In genomic region chr15:61899809-61900208, GRCm38 (mm10) we compare ENCODE assay signal across 16 mouse cellular contexts.
"Had no signal": no experiment of that assay in that cellular context is flagged by ENCODE, and none has a peak within 500 bp of the region (broad histone marks: within the 10 kb centered on the region; RNA-seq: fewer than 3 reads in every experiment).

No protein-coding gene starts in this region.

- H3K4me3 ChIP-seq: neural tube, embryonic 13.5 days; neural tube, embryonic 15.5 days; stomach, embryonic 15.5 days had no signal

- H3K27ac ChIP-seq: neural tube, embryonic 13.5 days; neural tube, embryonic 15.5 days; stomach, embryonic 15.5 days; stomach, postnatal 0 days had no signal

- DNase-seq: retina, postnatal 1 day; right cerebral cortex, adult 18-20 months; right cerebral cortex, postnatal 14 days; right cerebral cortex, postnatal 25 days; right cerebral cortex, postnatal 4 days; spleen, adult 18-20 months; thymus, adult 18-20 months; thymus, adult 2 months; thymus, postnatal 14 days; thymus, postnatal 25 days; thymus, postnatal 36 days; thymus, postnatal 4 days had no signal

- H3K4me1 ChIP-seq: neural tube, embryonic 13.5 days; neural tube, embryonic 15.5 days; stomach, embryonic 15.5 days had no signal

- H3K27me3 ChIP-seq: neural tube, embryonic 13.5 days; neural tube, embryonic 15.5 days; stomach, embryonic 15.5 days had no signal

- H3K9me3 ChIP-seq: neural tube, embryonic 13.5 days; neural tube, embryonic 15.5 days; stomach, embryonic 15.5 days had no signal

- H3K36me3 ChIP-seq: neural tube, embryonic 13.5 days; neural tube, embryonic 15.5 days; stomach, embryonic 15.5 days had no signal
